Mouse (Mus musculus): Measurements from ENCODE around the gene Lrig1. TPM values are rescaled to one million over a fixed set of nuclear protein-coding genes. Genes with fewer than 3 reads are reported as not detected.

Lrig1 gene
- polyA plus RNA-seq, 1 experiment from 2014 or later, result 17.1 TPM

- no peak for DNase-seq
- no peak overlapping the region for H3K27ac ChIP-seq (replicated peaks; ENCODE audit: low read depth, low read length)
- H3K4me3 ChIP-seq (replicated peaks; ENCODE audit: low read depth, low read length), result no peak overlapping the region
- H3K4me2 ChIP-seq (ENCODE audit: low read length), result no peak overlapping the region
- ATAC-seq (ENCODE audit: low FRiP score, low TSS enrichment), result no peak
- H3K36me3 ChIP-seq (ENCODE audit: control insufficient read depth, insufficient read depth, low read length), result no peaks in the 10 kb centered on the region
- no peaks in the 10 kb centered on the region for H3K27me3 ChIP-seq (ENCODE audit: control insufficient read depth, insufficient read depth, low read length)
- H3K9me3 ChIP-seq (ENCODE audit: control insufficient read depth, low read length), result no peaks in the 10 kb centered on the region
- peaks cover 12% of the 10 kb centered on the region; the same call in 1 of the 2 replicates for H3K4me1 ChIP-seq (ENCODE audit: control insufficient read depth, insufficient read depth, low read length)
- 91% methylated on average over 14 of the region's 14 CpGs for WGBS
- H3K9ac ChIP-seq (replicated peaks; ENCODE audit: low read length), result no peak overlapping the region
These were observed 103.8 kb downstream of the Lrig1 start for GRCm38 (mm10) chr6:94596051-94596760.

- ATAC-seq (ENCODE audit: low FRiP score, low TSS enrichment) (no peak), DNase-seq (no peak)
- H3K9me3 ChIP-seq (ENCODE audit: control insufficient read depth, low read length), result no peaks in the 10 kb centered on the region
- H3K36me3 ChIP-seq (ENCODE audit: control insufficient read depth, insufficient read depth, low read length), result no peaks in the 10 kb centered on the region
- H3K4me1 ChIP-seq (ENCODE audit: control insufficient read depth, insufficient read depth, low read length), result peaks cover 12% of the 10 kb centered on the region; the same call in 1 of the 2 replicates
- WGBS, result 67% methylated on average over 5 of the region's 5 CpGs
- H3K9ac ChIP-seq (replicated peaks; ENCODE audit: low read length), result no peak overlapping the region
- no peak overlapping the region for H3K27ac ChIP-seq (replicated peaks; ENCODE audit: low read depth, low read length)
- H3K4me2 ChIP-seq (ENCODE audit: low read length), result no peak overlapping the region
- H3K27me3 ChIP-seq (ENCODE audit: control insufficient read depth, insufficient read depth, low read length), result no peaks in the 10 kb centered on the region
- no peak overlapping the region for H3K4me3 ChIP-seq (replicated peaks; ENCODE audit: low read depth, low read length)
These were observed 104.8 kb downstream of the Lrig1 start for GRCm38 (mm10) chr6:94595206-94595605.

GRCm38 (mm10) chr6:94594711-94595110 is 105.2 kb downstream of the Lrig1 start:
- H3K27ac ChIP-seq (replicated peaks; ENCODE audit: low read depth, low read length), result no peak overlapping the region
- H3K9ac ChIP-seq (replicated peaks; ENCODE audit: low read length), result no peak overlapping the region

GRCm38 (mm10) chr6:94594096-94594665 is 105.8 kb downstream of the Lrig1 start:
- WGBS, result 79% methylated on average over 6 of the region's 6 CpGs
- Histone ChIP-seq H3K9me3 (ENCODE audit: control insufficient read depth, low read length) (no peaks in the 10 kb centered on the region), H3K9ac (replicated peaks; ENCODE audit: low read length) (no peak overlapping the region), H3K4me1 (ENCODE audit: control insufficient read depth, insufficient read depth, low read length) (peaks cover 12% of the 10 kb centered on the region; the same call in 1 of the 2 replicates), H3K27me3 (ENCODE audit: control insufficient read depth, insufficient read depth, low read length) (no peaks in the 10 kb centered on the region), H3K27ac (replicated peaks; ENCODE audit: low read depth, low read length) (no peak overlapping the region), H3K36me3 (ENCODE audit: control insufficient read depth, insufficient read depth, low read length) (no peaks in the 10 kb centered on the region), H3K4me2 (ENCODE audit: low read length) (no peak overlapping the region), H3K4me3 (replicated peaks; ENCODE audit: low read depth, low read length) (no peak overlapping the region)
- ATAC-seq (ENCODE audit: low FRiP score, low TSS enrichment), result no peak
- DNase-seq, result no peak

More at GRCm38 (mm10) chr6:94594711-94595110, 105.2 kb downstream of the Lrig1 start:
- H3K9me3 ChIP-seq (ENCODE audit: control insufficient read depth, low read length), result no peaks in the 10 kb centered on the region
- no peak for DNase-seq
- no peaks in the 10 kb centered on the region for H3K36me3 ChIP-seq (ENCODE audit: control insufficient read depth, insufficient read depth, low read length)
- H3K4me2 ChIP-seq (ENCODE audit: low read length), result no peak overlapping the region
- H3K27me3 ChIP-seq (ENCODE audit: control insufficient read depth, insufficient read depth, low read length), result no peaks in the 10 kb centered on the region
- no peak for ATAC-seq (ENCODE audit: low FRiP score, low TSS enrichment)
- H3K4me1 ChIP-seq (ENCODE audit: control insufficient read depth, insufficient read depth, low read length), result peaks cover 12% of the 10 kb centered on the region; the same call in 1 of the 2 replicates
- H3K4me3 ChIP-seq (replicated peaks; ENCODE audit: low read depth, low read length), result no peak overlapping the region
- WGBS, result 90% methylated on average over 11 of the region's 11 CpGs

- H3K36me3 ChIP-seq (ENCODE audit: control insufficient read depth, insufficient read depth, low read length), result no peaks in the 10 kb centered on the region
- ATAC-seq (ENCODE audit: low FRiP score, low TSS enrichment), result no peak
- no peak overlapping the region for H3K4me3 ChIP-seq (replicated peaks; ENCODE audit: low read depth, low read length)
- no peaks in the 10 kb centered on the region for H3K27me3 ChIP-seq (ENCODE audit: control insufficient read depth, insufficient read depth, low read length)
- H3K4me2 ChIP-seq (ENCODE audit: low read length), result no peak overlapping the region
- no peak overlapping the region for H3K27ac ChIP-seq (replicated peaks; ENCODE audit: low read depth, low read length)
- DNase-seq, result peak; percentile 31
- no peak overlapping the region for H3K9ac ChIP-seq (replicated peaks; ENCODE audit: low read length)
- no peaks in the 10 kb centered on the region for H3K9me3 ChIP-seq (ENCODE audit: control insufficient read depth, low read length)
- 22% methylated on average over 4 of the region's 4 CpGs for WGBS
- peaks cover 12% of the 10 kb centered on the region; the same call in 1 of the 2 replicates for H3K4me1 ChIP-seq (ENCODE audit: control insufficient read depth, insufficient read depth, low read length)
These were observed 107.2 kb downstream of the Lrig1 start for GRCm38 (mm10) chr6:94592710-94593109.

- Histone ChIP-seq H3K27me3 (ENCODE audit: control insufficient read depth, insufficient read depth, low read length) (no peaks in the 10 kb centered on the region), H3K9me3 (ENCODE audit: control insufficient read depth, low read length) (no peaks in the 10 kb centered on the region), H3K4me1 (ENCODE audit: control insufficient read depth, insufficient read depth, low read length) (peaks cover 11% of the 10 kb centered on the region; the same call in 1 of the 2 replicates), H3K9ac (replicated peaks; ENCODE audit: low read length) (no peak overlapping the region), H3K36me3 (ENCODE audit: control insufficient read depth, insufficient read depth, low read length) (no peaks in the 10 kb centered on the region), H3K4me2 (ENCODE audit: low read length) (no peak overlapping the region), H3K4me3 (replicated peaks; ENCODE audit: low read depth, low read length) (no peak overlapping the region), H3K27ac (replicated peaks; ENCODE audit: low read depth, low read length) (no peak overlapping the region)
- ATAC-seq (ENCODE audit: low FRiP score, low TSS enrichment), result no peak
- DNase-seq, result peak; percentile 43
- 44% methylated on average over 8 of the region's 8 CpGs for WGBS
These were observed 107.7 kb downstream of the Lrig1 start for GRCm38 (mm10) chr6:94592243-94592642.

- Histone ChIP-seq H3K9ac (replicated peaks; ENCODE audit: low read length) (no peak overlapping the region), H3K4me1 (ENCODE audit: control insufficient read depth, insufficient read depth, low read length) (peaks cover 9% of the 10 kb centered on the region; the same call in 1 of the 2 replicates), H3K36me3 (ENCODE audit: control insufficient read depth, insufficient read depth, low read length) (no peaks in the 10 kb centered on the region), H3K4me3 (replicated peaks; ENCODE audit: low read depth, low read length) (no peak overlapping the region), H3K27ac (replicated peaks; ENCODE audit: low read depth, low read length) (no peak overlapping the region), H3K27me3 (ENCODE audit: control insufficient read depth, insufficient read depth, low read length) (no peaks in the 10 kb centered on the region), H3K9me3 (ENCODE audit: control insufficient read depth, low read length) (no peaks in the 10 kb centered on the region), H3K4me2 (ENCODE audit: low read length) (no peak overlapping the region)
- WGBS, result 93% methylated on average over 4 of the region's 4 CpGs
- no peak for ATAC-seq (ENCODE audit: low FRiP score, low TSS enrichment)
- no peak for DNase-seq
These were observed 111.6 kb downstream of the Lrig1 start for GRCm38 (mm10) chr6:94588365-94588764.

- 87% methylated on average over 4 of the region's 4 CpGs for WGBS
These were observed 115.0 kb downstream of the Lrig1 start for GRCm38 (mm10) chr6:94584976-94585375.

More at GRCm38 (mm10) chr6:94584976-94585375, 115.0 kb downstream of the Lrig1 start:
- DNase-seq (no peak), ATAC-seq (ENCODE audit: low FRiP score, low TSS enrichment) (no peak)
- H3K4me3 ChIP-seq (replicated peaks; ENCODE audit: low read depth, low read length), result no peak overlapping the region
- no peaks in the 10 kb centered on the region for H3K4me1 ChIP-seq (ENCODE audit: control insufficient read depth, insufficient read depth, low read length)
- H3K36me3 ChIP-seq (ENCODE audit: control insufficient read depth, insufficient read depth, low read length), result no peaks in the 10 kb centered on the region
- no peaks in the 10 kb centered on the region for H3K27me3 ChIP-seq (ENCODE audit: control insufficient read depth, insufficient read depth, low read length)
- H3K27ac ChIP-seq (replicated peaks; ENCODE audit: low read depth, low read length), result no peak overlapping the region
- no peak overlapping the region for H3K4me2 ChIP-seq (ENCODE audit: low read length)
- H3K9ac ChIP-seq (replicated peaks; ENCODE audit: low read length), result no peak overlapping the region
- H3K9me3 ChIP-seq (ENCODE audit: control insufficient read depth, low read length), result no peaks in the 10 kb centered on the region
